Mouse (Mus musculus) limb, embryonic 14.5 days (tissue): ENCODE measurements at regions not wholly inside any gene's neighbourhood (a gene's known extent, or its start where the extent isn't known, plus 50 kb on each side); places are given as distances from the start of the nearest gene placed in this dataset.

Source experiments
- ATAC-seq: fragments of 200-750 bp; cut with Nextera tagmentation; 2 replicates; pipeline ENCODE4 v1.8.0; 2017; ENCODE audit warnings: low read depth, moderate number of reproducible peaks, moderate TSS enrichment; ENCODE audit not compliant: low FRiP score
- DNase-seq: peaks from one replicate; pipeline ENCODE4 v3.0.0-alpha.2; 2015; ENCODE audit warnings: low spot score
- H3K27ac ChIP-seq: fragments of 300-500 bp; sonication (generic); replicated peaks from 2 replicates; pipeline ENCODE4 v1.5.1; 2014; ENCODE audit warnings: low read depth, mild to moderate bottlenecking, low read length, moderate library complexity, mixed read lengths
- H3K27me3 ChIP-seq: fragments of 300-500 bp; sonication (generic); 2 replicates; pipeline ENCODE4 v1.6.1; 2014; ENCODE audit warnings: low read length, mixed read lengths; ENCODE audit not compliant: control insufficient read depth, insufficient read depth
- H3K36me3 ChIP-seq: fragments of 300-500 bp; sonication (generic); 2 replicates; pipeline ENCODE4 v1.6.1; 2014; ENCODE audit warnings: mild to moderate bottlenecking, low read length, moderate library complexity, mixed read lengths; ENCODE audit not compliant: control insufficient read depth, insufficient read depth
- H3K4me1 ChIP-seq: fragments of 300-500 bp; sonication (generic); 2 replicates; pipeline ENCODE4 v1.6.1; 2014; ENCODE audit warnings: antibody characterized with exemption, low read length, mixed read lengths; ENCODE audit not compliant: control insufficient read depth, insufficient read depth
- H3K4me2 ChIP-seq: fragments of 300-500 bp; sonication (generic); replicated peaks from 2 replicates; pipeline ENCODE4 v1.6.1; 2014; ENCODE audit warnings: low read depth, mild to moderate bottlenecking, low read length, moderate library complexity; ENCODE audit not compliant: severe bottlenecking
- H3K4me3 ChIP-seq: fragments of 300-500 bp; sonication (generic); replicated peaks from 2 replicates; pipeline ENCODE4 v1.5.1; 2014; ENCODE audit warnings: low read length
- H3K9ac ChIP-seq: fragments of 300-500 bp; sonication (generic); 2 replicates; pipeline ENCODE4 v1.6.1; 2014; ENCODE audit warnings: mild to moderate bottlenecking, low read depth, low read length, moderate library complexity; ENCODE audit not compliant: severe bottlenecking
- H3K9me3 ChIP-seq: fragments of 300-500 bp; sonication (generic); 2 replicates; pipeline ENCODE4 v1.6.1; 2016; ENCODE audit warnings: low read length; ENCODE audit not compliant: control insufficient read depth
- POLR2A ChIP-seq: fragments of 200-500 bp; IDR thresholded peaks from 2 replicates; pipeline ENCODE4 v1.8.0; 2012; ENCODE audit warnings: inconsistent platforms, mild to moderate bottlenecking, moderate library complexity, borderline replicate concordance; ENCODE audit not compliant: insufficient read depth, insufficient read length; ENCODE audit errors: extremely low read depth
- WGBS: fragments of 180-500 bp; shearing (Covaris S2); extraction: QIAGEN DNeasy Blood & Tissue Kit; methylation state at CpG from one replicate; pipeline ENCODE4 v1.1.7; 2014; 5-methylcytosine and 5-hydroxymethylcytosine counted together

GRCm38 (mm10) chr2:48564170-48564569, 249.7 kb upstream of the Acvr2a start:
- H3K4me3 ChIP-seq = no peak overlapping the region
- 92% methylated on average over 4 of the region's 4 CpGs for WGBS
- TF ChIP-seq POLR2A = no peak
- no peaks in the 10 kb centered on the region for H3K36me3 ChIP-seq
- peaks cover 4% of the 10 kb centered on the region; the same call in 1 of the 2 replicates for H3K4me1 ChIP-seq
- H3K9me3 ChIP-seq = no peaks in the 10 kb centered on the region
- H3K27ac ChIP-seq = no peak overlapping the region
- no peak for ATAC-seq
- H3K4me2 ChIP-seq = no peak overlapping the region
- DNase-seq = no peak
- no peaks in the 10 kb centered on the region for H3K27me3 ChIP-seq
- no peak overlapping the region for H3K9ac ChIP-seq

GRCm38 (mm10) chr2:48567871-48568270, 246.0 kb upstream of the Acvr2a start:
- Histone ChIP-seq H3K9ac (no peak overlapping the region), H3K9me3 (no peaks in the 10 kb centered on the region), H3K4me2 (no peak overlapping the region), H3K4me3 (no peak overlapping the region), H3K36me3 (no peaks in the 10 kb centered on the region), H3K27ac (no peak overlapping the region), H3K27me3 (no peaks in the 10 kb centered on the region), H3K4me1 (peaks cover 4% of the 10 kb centered on the region; the same call in 1 of the 2 replicates)
- no peak for ATAC-seq
- 33% methylated on average over 6 of the region's 6 CpGs for WGBS
- DNase-seq = no peak
- no peak for TF ChIP-seq POLR2A

- no peaks in the 10 kb centered on the region for H3K9me3 ChIP-seq
- no peak overlapping the region for H3K27ac ChIP-seq
- H3K4me1 ChIP-seq = peaks cover 9% of the 10 kb centered on the region
- no peak overlapping the region for H3K9ac ChIP-seq
- H3K27me3 ChIP-seq = no peaks in the 10 kb centered on the region
- no peak for TF ChIP-seq POLR2A
- no peak overlapping the region for H3K4me3 ChIP-seq
- H3K36me3 ChIP-seq = no peaks in the 10 kb centered on the region
- DNase-seq (no peak), ATAC-seq (no peak)
- 77% methylated on average over 7 of the region's 7 CpGs for WGBS
- no peak overlapping the region for H3K4me2 ChIP-seq
Observed at GRCm38 (mm10) chr2:48586162-48586830, 227.6 kb upstream of the Acvr2a start.

GRCm38 (mm10) chr2:48586831-48587169, 227.1 kb upstream of the Acvr2a start:
- no peak for TF ChIP-seq POLR2A
- Histone ChIP-seq H3K36me3 (no peaks in the 10 kb centered on the region), H3K27me3 (no peaks in the 10 kb centered on the region), H3K4me2 (no peak overlapping the region), H3K9ac (no peak overlapping the region), H3K4me3 (no peak overlapping the region), H3K27ac (no peak overlapping the region), H3K9me3 (no peaks in the 10 kb centered on the region), H3K4me1 (peaks cover 9% of the 10 kb centered on the region)
- WGBS = 76% methylated on average over 4 of the region's 4 CpGs
- DNase-seq = no peak
- no peak for ATAC-seq

GRCm38 (mm10) chr2:48589709-48590108, 224.2 kb upstream of the Acvr2a start:
- TF ChIP-seq POLR2A = no peak
- DNase-seq (peak; percentile 41), ATAC-seq (peak; percentile 65)
- Histone ChIP-seq H3K36me3 (no peaks in the 10 kb centered on the region), H3K4me1 (peaks cover 9% of the 10 kb centered on the region), H3K9me3 (no peaks in the 10 kb centered on the region), H3K27me3 (no peaks in the 10 kb centered on the region), H3K27ac (no peak overlapping the region), H3K9ac (no peak overlapping the region), H3K4me3 (no peak overlapping the region), H3K4me2 (no peak overlapping the region)
